Mouse (Mus musculus) limb, embryonic 13.5 days (tissue): Measurements from ENCODE around the gene Eif4e. TPM values are rescaled to one million over a fixed set of nuclear protein-coding genes. Genes with fewer than 3 reads are reported as not detected.

Source experiments
- ATAC-seq: fragments of 200-750 bp; cut with Nextera tagmentation; 2 replicates; pipeline ENCODE4 v1.8.0; 2017; ENCODE audit warnings: low read depth, moderate number of reproducible peaks, moderate TSS enrichment; ENCODE audit not compliant: low FRiP score
- H3K27ac ChIP-seq: fragments of 300-500 bp; sonication (generic); 2 replicates; pipeline ENCODE4 v1.5.1; 2015; ENCODE audit warnings: inconsistent platforms, mild to moderate bottlenecking, moderate library complexity
- H3K27me3 ChIP-seq: fragments of 300-500 bp; sonication (generic); 2 replicates; pipeline ENCODE4 v1.6.1; 2015; ENCODE audit warnings: mild to moderate bottlenecking, inconsistent platforms
- H3K36me3 ChIP-seq: fragments of 300-500 bp; sonication (generic); 2 replicates; pipeline ENCODE4 v1.6.1; 2015; ENCODE audit warnings: inconsistent platforms, mild to moderate bottlenecking, moderate library complexity
- H3K4me1 ChIP-seq: fragments of 300-500 bp; sonication (generic); 2 replicates; pipeline ENCODE4 v1.6.1; 2015; ENCODE audit warnings: inconsistent platforms
- H3K4me2 ChIP-seq: fragments of 300-500 bp; sonication (generic); replicated peaks from 2 replicates; pipeline ENCODE4 v1.6.1; 2015; ENCODE audit warnings: inconsistent platforms, mild to moderate bottlenecking, moderate library complexity
- H3K4me3 ChIP-seq: fragments of 300-500 bp; sonication (generic); 2 replicates; pipeline ENCODE4 v1.5.1; 2015; ENCODE audit warnings: moderate library complexity, mild to moderate bottlenecking, inconsistent platforms
- H3K9ac ChIP-seq: fragments of 300-500 bp; sonication (generic); 2 replicates; pipeline ENCODE4 v1.6.1; 2015; ENCODE audit warnings: mild to moderate bottlenecking, inconsistent platforms
- H3K9me3 ChIP-seq: fragments of 300-500 bp; sonication (generic); 2 replicates; pipeline ENCODE4 v1.6.1; 2016; ENCODE audit warnings: inconsistent platforms
- WGBS: fragments of 180-500 bp; shearing (Covaris S2); methylation state at CpG from one replicate; pipeline ENCODE4 v1.1.7; 2015; 5-methylcytosine and 5-hydroxymethylcytosine counted together
- microRNA counts: library from miRNA; unstranded; fragments of <30 nt; microRNA quantifications from one replicate; lab custom pipeline; 2016
- microRNA-seq: library from miRNA; unstranded; fragments of <30 nt; microRNA quantifications from one replicate; pipeline ENCODE4, GENCODE M21; 2016
- polyA plus RNA-seq: library from polyadenylated mRNA; unstranded; fragments of >200 nt; fragmentation: Nextera tagmentation; extraction: Ambion mirVana; gene quantifications from 2 replicates; pipeline ENCODE4 v1.2.1, GENCODE M21; 2015

Eif4e gene
- polyA plus RNA-seq, 1 experiment from 2014 or later = 402 TPM

GRCm38 (mm10) chr3:138593131-138593530 lies 67.2 kb downstream of the Eif4e start:
- WGBS = 87% methylated on average over 8 of the region's 8 CpGs
- Histone ChIP-seq H3K27ac (no peak overlapping the region), H3K4me3 (no peak overlapping the region), H3K36me3 (no peaks in the 10 kb centered on the region), H3K9me3 (no peaks in the 10 kb centered on the region), H3K27me3 (no peaks in the 10 kb centered on the region), H3K4me1 (no peaks in the 10 kb centered on the region), H3K4me2 (no peak overlapping the region), H3K9ac (no peak overlapping the region)
- ATAC-seq = no peak

GRCm38 (mm10) chr3:138593911-138594310 lies 67.9 kb downstream of the Eif4e start:
- Histone ChIP-seq H3K36me3 (no peaks in the 10 kb centered on the region), H3K4me2 (no peak overlapping the region), H3K9me3 (no peaks in the 10 kb centered on the region), H3K27ac (no peak overlapping the region), H3K4me1 (no peaks in the 10 kb centered on the region), H3K27me3 (no peaks in the 10 kb centered on the region), H3K9ac (no peak overlapping the region), H3K4me3 (no peak overlapping the region)
- no peak for ATAC-seq
- WGBS = 86% methylated on average over 7 of the region's 7 CpGs

- H3K27ac ChIP-seq = no peak overlapping the region
- H3K9ac ChIP-seq = no peak overlapping the region
- ATAC-seq = no peak
- H3K4me2 ChIP-seq = no peak overlapping the region
- no peaks in the 10 kb centered on the region for H3K36me3 ChIP-seq
- no peak overlapping the region for H3K4me3 ChIP-seq
- 77% methylated on average over 4 of the region's 4 CpGs for WGBS
- H3K9me3 ChIP-seq = no peaks in the 10 kb centered on the region
- H3K27me3 ChIP-seq = peaks cover 21% of the 10 kb centered on the region
- peaks cover 11% of the 10 kb centered on the region; the same call in 1 of the 2 replicates for H3K4me1 ChIP-seq
Observed at GRCm38 (mm10) chr3:138601076-138601475, 75.1 kb downstream of the Eif4e start.

- 58% methylated on average over 8 of the region's 8 CpGs for WGBS
- no peak overlapping the region for H3K27ac ChIP-seq
- ATAC-seq = no peak
- no peaks in the 10 kb centered on the region for H3K36me3 ChIP-seq
- no peak overlapping the region for H3K4me2 ChIP-seq
- no peak overlapping the region for H3K4me3 ChIP-seq
- H3K9ac ChIP-seq = no peak overlapping the region
- peaks cover 52% of the 10 kb centered on the region for H3K27me3 ChIP-seq
- H3K9me3 ChIP-seq = no peaks in the 10 kb centered on the region
- peaks cover 17% of the 10 kb centered on the region for H3K4me1 ChIP-seq
Observed at GRCm38 (mm10) chr3:138605132-138605531, 79.2 kb downstream of the Eif4e start.

- no peak overlapping the region for H3K9ac ChIP-seq
- H3K4me1 ChIP-seq = peaks cover 18% of the 10 kb centered on the region; the same call in 1 of the 2 replicates
- no peak overlapping the region for H3K4me2 ChIP-seq
- H3K27me3 ChIP-seq = peaks cover 77% of the 10 kb centered on the region
- WGBS = 76% methylated on average over 5 of the region's 5 CpGs
- H3K36me3 ChIP-seq = no peaks in the 10 kb centered on the region
- no peak overlapping the region for H3K4me3 ChIP-seq
- no peak for ATAC-seq
- no peaks in the 10 kb centered on the region for H3K9me3 ChIP-seq
- no peak overlapping the region for H3K27ac ChIP-seq
Observed at GRCm38 (mm10) chr3:138608665-138609064, 82.7 kb downstream of the Eif4e start.

MicroRNAs within 50 kb of the gene (microRNA counts, 519-probe panel; counts per million panel counts)
- not detected for microRNA mmu-miR-1956 (lab: Ali Mortazavi, UCI)

Small RNAs within 50 kb of the gene (microRNA-seq; reads per million reads assigned to microRNA genes)
- not detected for gene Mir1956

Other genes starting within 250 kb of the Eif4e start
- not detected in 2 replicates for gene Adh6a, start 212.9 kb upstream of the Eif4e start, polyA plus RNA-seq
- gene Adh6b, start 184.4 kb upstream of the Eif4e start, polyA plus RNA-seq = 0.80 and 1.1 TPM in 2 replicates
- not detected in 2 replicates for gene Adh4, start 110.7 kb upstream of the Eif4e start, polyA plus RNA-seq
- 194 and 208 TPM in 2 replicates for gene Adh5, start 83.1 kb upstream of the Eif4e start, polyA plus RNA-seq
- 42.6 and 44.0 TPM in 2 replicates for gene Metap1, start 36.7 kb upstream of the Eif4e start, polyA plus RNA-seq
- 31.8 and 32.8 TPM in 2 replicates for gene Tspan5, start 216.0 kb downstream of the Eif4e start, polyA plus RNA-seq